8 mouse cellular contexts compared by ENCODE assay signal in the genomic region with DNA sequence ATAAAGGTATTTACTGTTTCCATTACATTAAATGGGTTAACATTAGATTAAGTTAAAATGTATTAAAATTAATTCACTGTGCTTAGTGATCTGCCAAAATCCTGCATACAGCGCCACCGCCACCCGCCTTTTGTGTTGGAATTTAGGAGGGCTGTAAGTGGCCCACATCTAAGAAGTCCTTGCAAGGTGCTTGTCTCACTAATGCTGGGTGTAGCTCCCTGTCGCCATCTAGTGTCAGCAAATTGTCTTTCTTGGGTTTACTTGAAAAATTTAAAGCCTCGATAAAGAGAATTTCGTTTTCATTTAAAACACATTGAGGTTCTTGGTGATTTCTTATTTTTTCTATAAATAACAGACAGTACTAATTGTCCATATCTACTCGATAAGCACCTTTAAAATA. TPM values are rescaled to one million over a fixed set of nuclear protein-coding genes. Genes with fewer than 3 reads are reported as not detected.
DNase-seq lines count a peak whose midpoint lies in the region; ATAC-seq lines count a peak whose summit lies in the region.

No protein-coding gene starts in this region.

- intact Hi-C loops in heart, postnatal 36 days (cut with DNase I) = loop anchor here (1.0 to 2.0 kb wide), 3 partner anchors 34 to 114 kb away; a partner anchor contains a TSS
- intact Hi-C loops in left cerebral cortex, postnatal 10 days (cut with DNase I) = loop anchor here (2.0 kb wide), 1 partner anchor 114 kb away; no protein-coding TSS in a partner anchor

- H3K4me3 ChIP-seq in midbrain, embryonic 10.5 days = no peak overlapping the region
- H3K4me3 ChIP-seq in midbrain, embryonic 13.5 days (replicated peaks) = no peak overlapping the region
- H3K4me3 ChIP-seq in neural tube, embryonic 13.5 days = no peak overlapping the region

- ATAC-seq in midbrain, embryonic 13.5 days = no peak
- ATAC-seq in neural tube, embryonic 13.5 days (ENCODE audit: low read depth) = peak; percentile 55; the same call in 1 of the 2 replicates

- 44% methylated on average over 7 of the region's 7 CpGs for WGBS in midbrain, embryonic 10.5 days
- WGBS in midbrain, embryonic 13.5 days = 33% methylated on average over 7 of the region's 7 CpGs
- 38% methylated on average over 7 of the region's 7 CpGs for WGBS in neural tube, embryonic 13.5 days

- H3K9me3 ChIP-seq in midbrain, embryonic 10.5 days (replicated peaks) = no peaks in the 10 kb centered on the region
- H3K9me3 ChIP-seq in midbrain, embryonic 13.5 days = no peaks in the 10 kb centered on the region
- H3K9me3 ChIP-seq in neural tube, embryonic 13.5 days = no peaks in the 10 kb centered on the region

- peaks cover 60% of the 10 kb centered on the region for H3K36me3 ChIP-seq in midbrain, embryonic 10.5 days
- H3K36me3 ChIP-seq in midbrain, embryonic 13.5 days = peaks cover 55% of the 10 kb centered on the region
- H3K36me3 ChIP-seq in neural tube, embryonic 13.5 days = peaks cover 53% of the 10 kb centered on the region

- H3K27ac ChIP-seq in midbrain, embryonic 10.5 days (replicated peaks) = no peak overlapping the region
- H3K27ac ChIP-seq in midbrain, embryonic 13.5 days = no peak overlapping the region
- H3K27ac ChIP-seq in neural tube, embryonic 13.5 days (replicated peaks) = no peak overlapping the region

- no peaks in the 10 kb centered on the region for H3K4me1 ChIP-seq in midbrain, embryonic 10.5 days
- H3K4me1 ChIP-seq in midbrain, embryonic 13.5 days (replicated peaks) = peaks cover 8% of the 10 kb centered on the region; the same call in 1 of the 2 replicates
- peaks cover 13% of the 10 kb centered on the region for H3K4me1 ChIP-seq in neural tube, embryonic 13.5 days (replicated peaks)

- peak; percentile 34 for DNase-seq in midbrain, embryonic 10.5 days (ENCODE audit: low spot score)
- DNase-seq in R1 (ENCODE audit: low read depth, low spot score) = peak; percentile 81
- peak; percentile 58 to 79 for DNase-seq in cerebellum, postnatal 36 days
- DNase-seq in heart, postnatal 36 days = peak; percentile 66
- peak; percentile 66 to 79 for DNase-seq in left cerebral cortex, postnatal 10 days (ENCODE audit: extremely low spot score in 1 of 2, low spot score in 2 of 2)
- peak; percentile 34 to 45 for DNase-seq in thymus, postnatal 36 days

- no peak overlapping the region for H3K4me2 ChIP-seq in midbrain, embryonic 13.5 days (replicated peaks)
- H3K4me2 ChIP-seq in neural tube, embryonic 13.5 days = no peak overlapping the region

- H3K9ac ChIP-seq in midbrain, embryonic 13.5 days (replicated peaks) = no peak overlapping the region
- no peak overlapping the region for H3K9ac ChIP-seq in neural tube, embryonic 13.5 days

- H3K27me3 ChIP-seq in midbrain, embryonic 10.5 days (ENCODE audit: low read depth, poor library complexity, severe bottlenecking) = no peaks in the 10 kb centered on the region
- H3K27me3 ChIP-seq in midbrain, embryonic 13.5 days = no peaks in the 10 kb centered on the region
- H3K27me3 ChIP-seq in neural tube, embryonic 13.5 days = no peaks in the 10 kb centered on the region

RNA-seq across cellular contexts. Expression of a gene that starts 35.6 kb away (rescaled TPM):
- 0.07 and 0.16 TPM in 2 replicates for polyA plus RNA-seq in midbrain, embryonic 10.5 days (2016; fragmentation: Nextera tagmentation; extraction: Ambion mirVana)
- 0.13 and 0.14 TPM in 2 replicates for polyA plus RNA-seq in midbrain, embryonic 13.5 days (2015; fragmentation: Nextera tagmentation; extraction: Ambion mirVana)
- total RNA-seq in heart, postnatal 36 days (2021) = not detected
- total RNA-seq in left cerebral cortex, postnatal 10 days (2021) = under 1 TPM; 0.32 to 0.43 TPM
- polyA plus RNA-seq in neural tube, embryonic 13.5 days (2015; fragmentation: Nextera tagmentation; extraction: Ambion mirVana) = 0.19 and 0.21 TPM in 2 replicates

RNA-seq across cellular contexts. Expression of a gene that starts 54.3 kb away (rescaled TPM):
- polyA plus RNA-seq in midbrain, embryonic 10.5 days (2016; fragmentation: Nextera tagmentation; extraction: Ambion mirVana) = 4.5 and 5.4 TPM in 2 replicates
- 7.1 and 7.7 TPM in 2 replicates for polyA plus RNA-seq in midbrain, embryonic 13.5 days (2015; fragmentation: Nextera tagmentation; extraction: Ambion mirVana)
- 10 to 100 TPM; 26.0 to 27.2 TPM for total RNA-seq in heart, postnatal 36 days (2021)
- 100 to 1,000 TPM; 120 to 129 TPM for total RNA-seq in left cerebral cortex, postnatal 10 days (2021)
- 7.1 and 7.4 TPM in 2 replicates for polyA plus RNA-seq in neural tube, embryonic 13.5 days (2015; fragmentation: Nextera tagmentation; extraction: Ambion mirVana)
